Mouse (Mus musculus) granulocyte monocyte progenitor cell, adult 5-6 weeks (primary cell): ENCODE results near the gene Alkbh6. TPM values are rescaled to one million over a fixed set of nuclear protein-coding genes. Genes with fewer than 3 reads are reported as not detected.
A peak's percentile ranks its signal among the peaks of the same experiment; 100 is the strongest.

ENCODE experiments used
- ATAC-seq: replicated peaks from 2 replicates; pipeline ENCODE4 v1.8.0; 2016; ENCODE audit warnings: mild to moderate bottlenecking, moderate TSS enrichment, inconsistent platforms; ENCODE audit not compliant: poor library complexity, severe bottlenecking
- total RNA-seq, 2 experiments: library from RNA; stranded (forward) in 1 of 2; stranded (reverse) in 1 of 2; fragments of 200-712, 200-1000 nt in 1 of 2; fragments of >200 nt in 1 of 2; fragmentation: Nextera tagmentation in 1 of 2; gene quantifications; 2 replicates each; pipeline ENCODE4 v1.2.3; 2014 to 2017

The Alkbh6 gene
- total RNA-seq, 2 experiments from 2014 or later, result 30.1 to 32.6 TPM

GRCm38 (mm10) chr7:30325364-30325763 lies 16.8 kb downstream of the Alkbh6 start:
- peak; percentile 74 for ATAC-seq

GRCm38 (mm10) chr7:30326427-30326826 lies 17.9 kb downstream of the Alkbh6 start:
- ATAC-seq, result no peak

DNA sequence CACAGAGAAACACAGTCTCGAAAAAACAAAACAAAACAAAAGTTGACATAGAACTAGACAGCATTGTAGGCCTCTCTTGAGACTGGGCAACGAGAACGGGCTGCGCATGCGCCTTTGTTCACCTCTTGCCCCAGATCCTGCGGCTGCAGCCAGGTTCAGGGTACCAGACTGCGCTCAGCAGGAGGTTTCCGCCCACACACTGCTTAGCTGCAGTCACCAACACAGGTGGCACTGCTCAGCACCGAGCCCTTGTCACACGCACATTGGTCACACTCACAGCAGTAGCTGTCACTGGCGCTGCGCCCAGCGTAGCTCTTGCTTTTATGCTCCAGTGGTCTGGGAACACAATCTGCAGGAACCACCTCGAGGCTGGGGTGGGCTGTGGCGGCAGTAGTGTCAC lies 18.6 kb downstream of the Alkbh6 start:
- ATAC-seq, result no peak

- ATAC-seq, result no peak
Measured at GRCm38 (mm10) chr7:30328379-30328778, 19.9 kb downstream of the Alkbh6 start.

DNA sequence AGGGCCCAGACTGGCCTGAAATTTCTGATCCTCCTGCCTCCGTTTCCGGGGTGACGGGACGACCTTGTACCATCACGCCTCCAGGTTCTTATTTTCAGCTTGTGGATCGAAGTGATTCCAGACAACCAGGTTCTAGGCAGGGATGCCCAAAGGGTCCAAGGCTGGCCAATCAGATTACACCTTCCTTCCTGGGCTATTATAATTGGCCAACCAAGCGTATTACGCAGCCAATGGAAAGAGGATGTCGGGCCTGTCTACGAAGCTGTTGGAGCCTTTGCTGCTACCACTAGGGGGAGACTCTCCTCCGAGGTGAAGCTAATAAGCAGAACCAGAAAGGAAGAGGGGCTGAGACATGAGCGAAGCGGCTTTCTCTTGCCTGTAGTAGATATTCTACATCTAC lies 23.4 kb downstream of the Alkbh6 start:
- ATAC-seq, result peak; percentile 90

DNA sequence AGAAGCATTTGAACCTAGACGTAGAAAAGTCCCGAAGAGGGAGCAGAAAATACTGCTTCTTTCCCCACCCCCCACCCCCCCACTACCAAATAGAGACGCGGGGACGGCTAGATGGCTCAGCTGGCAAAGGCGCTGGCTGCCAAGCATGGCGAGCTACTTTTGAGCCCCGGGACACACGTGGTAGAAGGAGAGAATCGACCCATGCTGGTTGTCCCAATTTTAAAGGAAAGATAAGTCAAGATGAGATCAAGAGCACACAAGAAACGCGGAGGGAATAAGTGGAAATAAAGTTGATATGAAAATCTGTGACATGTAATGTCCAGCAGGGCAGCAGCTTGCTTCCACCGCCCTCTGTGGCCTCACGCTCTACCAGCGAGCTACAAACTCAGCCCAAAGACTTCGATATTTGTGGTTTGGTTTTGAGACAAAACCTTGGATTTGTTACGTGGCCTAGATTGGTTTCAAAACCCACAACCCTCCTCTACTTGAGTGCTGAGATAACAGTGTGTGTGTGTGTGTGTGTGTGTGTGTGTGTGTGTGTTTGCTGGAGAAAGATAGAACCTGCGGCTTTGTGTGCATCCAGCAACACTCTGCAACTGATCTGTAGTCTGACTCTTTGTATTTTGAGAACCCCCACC lies 24.2 kb downstream of the Alkbh6 start:
- no peak for ATAC-seq

- ATAC-seq, result no peak
Measured at GRCm38 (mm10) chr7:30333436-30333835, 24.9 kb downstream of the Alkbh6 start.

DNA sequence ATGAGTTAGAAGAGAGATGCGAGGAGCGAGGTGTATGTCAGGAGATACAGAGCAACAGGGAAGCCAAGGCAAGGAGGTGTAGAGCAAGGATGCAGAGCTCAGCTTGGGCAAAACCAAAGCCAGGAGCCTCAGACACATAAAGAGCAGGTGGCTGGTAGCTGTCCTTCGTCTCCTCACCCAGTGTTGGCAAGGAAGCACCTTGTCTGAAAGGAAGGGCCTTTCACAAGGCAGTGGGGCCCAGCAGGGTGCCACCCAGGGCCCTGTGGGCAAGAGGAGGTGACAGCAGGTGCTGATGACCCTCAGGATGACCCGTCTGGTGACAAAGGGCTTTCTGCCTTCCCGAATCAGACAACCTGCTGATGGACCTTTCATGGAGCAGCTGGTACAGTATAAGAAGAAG lies 26.0 kb downstream of the Alkbh6 start:
- ATAC-seq, result no peak

GRCm38 (mm10) chr7:30335688-30336087 lies 27.2 kb downstream of the Alkbh6 start:
- ATAC-seq, result no peak

DNA sequence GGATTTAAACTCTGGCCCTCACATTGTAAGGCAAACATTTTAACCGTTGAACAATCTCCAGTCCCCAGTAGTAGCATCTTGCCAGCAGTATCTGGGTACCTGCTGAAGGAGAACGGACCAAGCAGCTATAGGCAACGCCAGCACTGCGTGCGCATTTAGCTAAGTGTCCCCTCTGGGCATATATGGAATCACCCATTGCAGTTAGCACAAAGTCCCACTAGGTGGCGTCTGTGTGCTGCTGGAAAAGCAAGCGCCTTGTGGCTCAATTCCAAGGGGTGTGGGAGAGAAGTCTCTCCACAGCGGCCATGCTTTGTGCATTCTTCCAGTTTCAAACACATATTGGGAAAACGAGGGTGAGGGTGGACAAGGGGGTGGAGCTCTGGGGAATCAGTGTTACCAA lies 27.9 kb downstream of the Alkbh6 start:
- peak; percentile 72 for ATAC-seq

GRCm38 (mm10) chr7:30339432-30340109 lies 31.1 kb downstream of the Alkbh6 start:
- ATAC-seq, result no peak

GRCm38 (mm10) chr7:30346635-30347379 lies 38.3 kb downstream of the Alkbh6 start:
- peak; percentile 43; the same call in 1 of the 2 replicates for ATAC-seq

- ATAC-seq, result peak; percentile 87
Measured at GRCm38 (mm10) chr7:30347828-30348227, 39.3 kb downstream of the Alkbh6 start.

- peak; percentile 70 for ATAC-seq
Measured at GRCm38 (mm10) chr7:30353279-30353822, 44.8 kb downstream of the Alkbh6 start.

DNA sequence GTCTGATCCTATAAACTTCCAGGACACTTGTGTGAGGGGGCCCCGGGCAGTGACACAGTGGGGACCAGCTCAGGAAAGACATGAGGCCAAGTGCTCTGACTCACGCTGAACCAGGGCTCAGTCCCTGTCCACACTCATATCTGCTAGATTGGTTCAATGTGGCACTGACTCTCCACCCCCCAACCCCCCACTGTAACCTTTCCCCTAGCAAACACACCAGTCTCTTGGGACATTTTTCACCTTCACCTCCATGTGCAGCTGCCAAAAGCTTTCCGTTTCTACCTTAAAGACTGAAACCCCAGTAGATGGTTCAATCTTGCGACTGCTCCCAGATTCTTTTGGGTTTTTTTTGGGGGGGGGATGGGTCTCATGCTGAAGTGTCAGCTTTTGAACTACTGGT lies 45.5 kb downstream of the Alkbh6 start:
- ATAC-seq, result no peak

GRCm38 (mm10) chr7:30358378-30359186 lies 50.1 kb downstream of the Alkbh6 start:
- ATAC-seq, result no peak

DNA sequence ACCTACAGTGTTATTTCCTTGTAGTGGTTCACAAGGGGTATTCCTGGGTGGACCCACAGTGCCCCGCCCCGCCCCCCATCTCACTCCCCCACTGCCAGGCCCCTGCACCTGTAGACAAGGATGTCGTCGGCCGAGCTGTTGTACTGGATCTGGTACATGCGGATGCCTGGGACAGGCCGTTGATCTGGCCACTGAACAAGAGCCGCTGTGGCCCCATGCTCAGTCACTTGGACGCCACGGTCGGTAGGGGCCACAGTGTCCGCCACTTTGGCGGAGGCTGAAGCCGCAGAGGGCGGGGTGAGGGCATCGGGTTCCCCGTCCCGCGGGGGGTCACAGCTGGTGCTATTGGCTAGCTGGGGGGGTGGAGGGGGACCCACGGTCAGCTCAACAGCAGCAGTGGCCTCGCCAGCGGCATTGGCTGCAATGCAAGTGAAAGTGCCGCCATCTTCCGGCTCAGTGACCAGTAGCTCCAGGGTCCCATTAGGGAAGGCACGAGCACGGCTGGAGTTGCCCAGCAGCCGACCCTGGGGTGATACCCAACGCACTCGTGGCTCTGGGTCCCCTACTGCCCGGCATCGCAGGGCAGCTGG lies 50.9 kb downstream of the Alkbh6 start:
- ATAC-seq, result no peak

- no peak for ATAC-seq
Measured at GRCm38 (mm10) chr7:30360028-30360427, 51.5 kb downstream of the Alkbh6 start.

- no peak for ATAC-seq
Measured at GRCm38 (mm10) chr7:30362652-30363343, 54.3 kb downstream of the Alkbh6 start, which contains the start of gene Lrfn3. Lrfn3 (minus strand) TSS chr7:30362772.
